Mouse (Mus musculus): Measurements from ENCODE around the gene Tspan5.

DNA sequence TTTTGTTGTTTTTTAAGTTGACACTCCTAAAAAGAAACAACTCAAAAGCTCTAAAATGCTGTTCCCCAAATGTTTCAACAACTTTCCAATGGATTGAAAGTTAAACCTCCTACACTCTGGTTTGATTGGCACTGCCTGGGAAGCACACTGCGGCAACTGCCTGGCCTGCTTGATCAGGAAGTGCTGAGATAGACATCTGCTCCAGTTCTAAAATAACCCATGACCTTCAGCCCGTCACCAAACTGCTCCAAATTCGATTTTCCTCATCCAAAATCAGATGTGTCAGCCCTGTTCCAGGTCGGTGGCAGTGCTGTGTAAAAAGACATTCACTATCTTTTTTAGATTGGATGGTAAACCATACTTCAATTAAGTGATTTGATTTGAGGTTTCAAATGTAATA lies 147.2 kb downstream of the Tspan5 start:
- no peak for TF ChIP-seq POLR2A (IDR thresholded peaks at IDR 0.05; ENCODE audit: low read depth, low read length)
- no peak for TF ChIP-seq CTCF (conservative IDR thresholded peaks at IDR 0.05; ENCODE audit: insufficient read depth, insufficient read length, low read depth, low read length)
